20 mouse cellular contexts compared by ENCODE assay signal in the genomic region with DNA sequence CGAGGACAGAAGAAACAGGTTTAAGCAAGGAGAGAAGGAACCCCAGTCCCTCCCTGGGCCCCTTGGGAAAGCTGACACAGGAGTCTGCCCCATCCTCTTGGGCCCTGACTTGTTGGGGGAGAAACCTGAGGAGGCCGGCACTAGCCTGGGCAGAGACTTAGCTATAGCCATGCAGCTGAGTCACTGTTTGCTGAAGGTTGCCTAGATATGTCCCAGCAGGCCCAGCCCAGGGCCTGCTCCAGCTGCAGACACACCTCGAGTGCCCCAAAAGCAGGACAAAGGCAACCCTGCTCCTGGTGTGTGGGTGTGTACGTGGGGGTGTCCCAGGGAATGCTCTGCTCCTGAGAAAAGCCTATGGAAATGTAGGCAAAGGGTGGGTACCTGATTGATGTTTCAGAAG. TPM values are rescaled to one million over a fixed set of nuclear protein-coding genes. Genes with fewer than 3 reads are reported as not detected.
A peak's percentile ranks its signal among the peaks of the same experiment; 100 is the strongest.
DNase-seq lines count a peak whose midpoint lies in the region; ATAC-seq lines count a peak whose summit lies in the region.
"Had no signal": no experiment of that assay in that cellular context is flagged by ENCODE, and none has a peak within 500 bp of the region (broad histone marks: within the 10 kb centered on the region; RNA-seq: fewer than 3 reads in every experiment).

No protein-coding gene starts in this region.

- peaks cover 18% of the 10 kb centered on the region; the same call in 1 of the 2 replicates for H3K4me1 ChIP-seq in embryonic facial prominence, embryonic 15.5 days
- H3K4me1 ChIP-seq: heart, embryonic 15.5 days had no signal

- no peak overlapping the region for H3K9ac ChIP-seq in embryonic facial prominence, embryonic 15.5 days
- H3K9ac ChIP-seq: heart, embryonic 15.5 days; hindbrain, embryonic 14.5 days; kidney, embryonic 15.5 days had no signal

- intact Hi-C loops in gastrocnemius, postnatal 14 days (cut with DNase I; ENCODE audit: low total_unique reads) = no loop called here

- 0 out of 2 replicates have a peak, but pooled peaks cover 3% of the 10 kb centered on the region for H3K27me3 ChIP-seq in embryonic facial prominence, embryonic 15.5 days

- H3K4me2 ChIP-seq in embryonic facial prominence, embryonic 15.5 days (replicated peaks) = no peak overlapping the region
- H3K4me2 ChIP-seq: heart, embryonic 15.5 days; hindbrain, embryonic 14.5 days; kidney, embryonic 15.5 days; liver, embryonic 11.5 days had no signal

- peak; percentile 31 for DNase-seq in gastrocnemius, postnatal 25 days
- no peak for DNase-seq in gastrocnemius, postnatal 14 days
- DNase-seq in 3134 (ENCODE audit: extremely low read depth, insufficient read length, low spot score) = peak; percentile 40
- peak; percentile 56 for DNase-seq in skeletal muscle tissue, adult 2 months (ENCODE audit: low read depth, low spot score)
- no peak for DNase-seq in right cerebral cortex, adult 2 months (ENCODE audit: low spot score in 2 of 2)
- no peak for DNase-seq in neural tube, embryonic 10.5 days (ENCODE audit: extremely low spot score, low spot score)
- DNase-seq in right cerebral cortex, postnatal 4 days = no peak
- DNase-seq: cerebellum, postnatal 36 days; heart, adult 11 months; right cerebral cortex, adult 18-20 months; thymus, postnatal 14 days had no signal

- 38% methylated on average over 4 of the region's 4 CpGs for WGBS in embryonic facial prominence, embryonic 15.5 days

- H3K36me3 ChIP-seq in embryonic facial prominence, embryonic 15.5 days = no peaks in the 10 kb centered on the region
- H3K36me3 ChIP-seq: heart, embryonic 15.5 days; kidney, embryonic 15.5 days had no signal

- no peak overlapping the region for H3K27ac ChIP-seq in embryonic facial prominence, embryonic 15.5 days (replicated peaks)
- H3K27ac ChIP-seq: heart, embryonic 15.5 days; hindbrain, embryonic 14.5 days; kidney, embryonic 15.5 days had no signal

- H3K4me3 ChIP-seq in embryonic facial prominence, embryonic 15.5 days (replicated peaks) = no peak overlapping the region
- H3K4me3 ChIP-seq: heart, embryonic 15.5 days; kidney, embryonic 15.5 days had no signal

- peak; percentile 49; the same call in 1 of the 2 replicates for ATAC-seq in embryonic facial prominence, embryonic 15.5 days (ENCODE audit: insufficient number of reproducible peaks, low FRiP score, low TSS enrichment, low read depth)
- ATAC-seq: activated CD4-positive, CD25-positive, alpha-beta regulatory T cell, adult 4 months had no signal

- H3K9me3 ChIP-seq in embryonic facial prominence, embryonic 15.5 days (replicated peaks) = no peaks in the 10 kb centered on the region
- H3K9me3 ChIP-seq: heart, embryonic 15.5 days; kidney, embryonic 15.5 days had no signal

RNA-seq across cellular contexts. Expression of gene Pax7, which starts 36.0 kb away (rescaled TPM):
- total RNA-seq in gastrocnemius, postnatal 25 days (2021) = 1 to 10 TPM; 1.6 to 2.4 TPM
- 1 to 10 TPM; 3.2 to 5.2 TPM for total RNA-seq in gastrocnemius, postnatal 14 days (2021)
- 1.7 and 2.6 TPM in 2 replicates for polyA plus RNA-seq in embryonic facial prominence, embryonic 15.5 days (2015; fragmentation: Nextera tagmentation; extraction: Ambion mirVana)
- total RNA-seq: left cerebral cortex, postnatal 25 days; megakaryocyte-erythroid progenitor cell, adult 5-6 weeks; neutrophil, adult 5-6 weeks had no signal
- polyA plus RNA-seq: activated CD4-positive, CD25-positive, alpha-beta regulatory T cell, adult 4 months; heart, embryonic 15.5 days had no signal

Comparison
In these comparisons a context has a peak if more than half of its experiments do, and no peak if none do; other contexts are left out.
1. DNase-seq: peak in gastrocnemius, postnatal 25 days (single experiment), 3134 (single experiment) and skeletal muscle tissue, adult 2 months (single experiment); none in gastrocnemius, postnatal 14 days (single experiment), right cerebral cortex, adult 2 months (0 of 2), neural tube, embryonic 10.5 days (single experiment) and right cerebral cortex, postnatal 4 days (single experiment).